Mouse (Mus musculus) adrenal gland, postnatal 36 days (tissue): ENCODE measurements at regions not wholly inside any gene's neighbourhood (a gene's known extent, or its start where the extent isn't known, plus 50 kb on each side); places are given as distances from the start of the nearest gene placed in this dataset.

Source experiments
- DNase-seq, 2 experiments: peaks; one replicate each; pipeline ENCODE4 v3.0.0; 2021; ENCODE audit warnings: mixed read lengths in 1 of 2

DNA sequence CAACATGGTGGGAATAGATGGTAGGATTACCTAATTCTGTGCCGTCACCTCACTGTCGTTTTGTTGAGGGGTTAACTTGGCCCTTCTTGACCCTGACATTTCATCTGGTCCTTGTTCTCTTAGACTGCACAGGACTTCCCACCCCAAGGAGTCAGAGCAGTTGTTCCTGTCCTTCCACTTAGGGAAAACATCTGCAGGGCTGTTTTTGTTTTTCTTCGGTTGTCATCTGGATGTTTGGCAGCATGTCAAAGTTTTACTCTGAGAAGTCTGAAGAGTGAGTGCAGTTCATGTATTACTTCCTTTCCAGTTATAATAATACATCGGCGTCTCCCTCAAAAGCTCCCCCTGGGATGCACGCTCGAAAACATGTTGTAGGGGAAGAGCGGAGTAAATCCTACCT lies 376.8 kb downstream of the Rnd3 start:
- no peak for DNase-seq

DNA sequence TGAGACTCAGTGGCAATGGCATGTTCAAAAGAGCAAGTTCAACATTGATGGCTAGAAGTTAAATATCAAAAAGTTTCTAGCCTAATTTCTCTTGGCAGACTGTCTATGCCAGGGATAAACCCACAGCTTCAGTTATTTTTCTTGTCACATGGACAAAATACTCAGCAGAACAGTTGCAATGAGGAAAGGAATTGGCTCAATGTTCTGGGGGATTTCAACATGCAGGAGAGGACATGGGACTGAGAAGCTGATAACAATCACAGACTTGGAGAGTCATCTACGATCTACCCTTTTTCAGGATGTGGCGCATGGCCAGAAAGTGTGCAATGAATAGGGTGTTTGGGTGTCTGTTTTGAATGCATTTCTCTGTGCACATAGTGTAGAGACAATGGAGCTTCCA lies 389.9 kb downstream of the Rnd3 start:
- no peak for DNase-seq

DNA sequence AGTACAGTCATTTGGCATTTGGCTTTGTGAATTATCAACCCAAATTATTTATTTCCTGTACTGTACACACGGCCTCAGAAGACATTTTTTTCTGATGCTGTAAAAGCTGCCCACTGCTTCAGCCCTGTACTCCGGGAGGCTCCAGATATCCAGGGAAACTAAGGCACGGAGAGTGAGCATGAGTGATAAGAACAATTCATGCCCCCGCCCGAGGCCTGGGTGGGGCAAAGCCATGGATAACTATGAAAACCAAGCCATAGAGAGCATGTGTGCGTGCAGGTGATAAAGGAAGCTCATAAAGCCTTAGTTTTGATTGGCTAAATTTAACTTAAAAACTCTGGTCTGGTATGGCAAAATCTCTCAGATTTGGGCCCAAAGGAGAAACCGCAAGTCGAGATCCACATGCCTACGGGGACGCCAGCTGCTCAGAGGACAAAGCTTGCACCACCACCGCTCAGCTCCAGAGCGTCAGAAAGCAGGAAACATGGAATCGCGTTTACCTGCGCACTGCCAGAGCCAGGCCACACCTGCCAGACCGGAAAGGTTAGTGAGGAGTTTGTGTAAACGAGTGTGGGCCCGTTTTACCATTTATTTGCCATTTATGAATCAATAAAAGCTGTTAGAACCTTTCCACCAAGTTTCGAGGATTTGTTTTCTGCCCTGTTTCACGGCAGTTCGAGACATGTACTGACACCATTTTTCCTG lies 390.9 kb downstream of the Rnd3 start:
- no peak for DNase-seq

DNA sequence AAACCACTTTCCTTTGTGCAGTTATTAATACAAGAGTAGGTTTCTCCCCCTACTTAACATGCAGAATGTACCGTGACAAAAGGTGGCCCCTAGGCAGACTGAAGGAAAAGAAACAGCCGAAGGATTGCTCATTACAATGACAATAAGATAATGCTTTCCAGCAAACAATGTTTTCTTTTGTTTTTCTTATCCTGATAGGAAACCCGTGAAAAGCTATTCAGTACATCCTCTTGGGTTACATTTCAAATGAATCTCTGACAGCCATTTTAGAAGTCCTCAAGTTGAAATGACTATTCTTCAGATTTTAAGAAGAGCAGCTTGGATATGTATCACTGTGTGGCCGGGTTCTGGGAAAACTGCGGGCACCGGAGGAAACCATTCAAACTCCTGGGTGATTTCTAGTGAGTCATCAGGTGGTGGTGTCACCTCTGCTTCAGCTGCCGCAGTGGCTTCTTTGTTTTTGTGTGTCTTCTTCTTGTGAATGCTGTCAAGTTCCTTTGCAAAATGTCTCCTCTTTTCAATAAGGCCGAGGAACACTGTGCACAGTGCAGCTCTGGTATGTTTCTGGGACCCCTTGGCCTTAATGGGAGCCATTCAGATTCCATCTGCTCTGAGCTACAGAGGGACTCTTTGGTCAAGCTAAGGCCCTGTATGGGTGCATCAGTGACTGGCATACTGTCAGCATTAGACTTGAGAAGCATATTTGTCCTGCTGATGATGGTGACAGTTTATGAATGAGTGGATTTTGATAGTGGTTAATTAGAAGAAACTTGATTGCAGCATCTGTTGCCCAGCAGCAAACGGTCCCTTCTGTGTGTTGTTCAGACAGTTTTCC lies 393.1 kb downstream of the Rnd3 start:
- DNase-seq: no peak

DNA sequence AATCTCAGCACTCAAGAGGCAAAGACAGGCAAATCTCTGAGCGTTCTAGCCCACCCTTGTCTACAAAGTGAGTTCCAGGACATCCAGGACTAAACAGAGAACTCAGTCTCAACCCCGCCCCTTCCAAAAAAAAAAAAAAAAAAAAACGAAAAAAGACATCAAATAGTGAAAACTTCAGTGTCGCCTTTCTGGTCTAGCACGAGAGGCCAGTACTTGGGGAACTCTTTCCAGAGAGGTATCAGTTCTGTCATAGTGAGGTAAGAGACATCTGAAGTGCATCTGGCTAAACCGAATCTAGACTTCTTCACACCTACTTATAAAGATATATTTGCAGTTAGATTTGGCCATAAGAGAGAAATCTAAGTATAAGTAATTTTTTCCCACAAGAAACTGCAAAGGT lies 393.8 kb downstream of the Rnd3 start:
- no peak for DNase-seq

DNA sequence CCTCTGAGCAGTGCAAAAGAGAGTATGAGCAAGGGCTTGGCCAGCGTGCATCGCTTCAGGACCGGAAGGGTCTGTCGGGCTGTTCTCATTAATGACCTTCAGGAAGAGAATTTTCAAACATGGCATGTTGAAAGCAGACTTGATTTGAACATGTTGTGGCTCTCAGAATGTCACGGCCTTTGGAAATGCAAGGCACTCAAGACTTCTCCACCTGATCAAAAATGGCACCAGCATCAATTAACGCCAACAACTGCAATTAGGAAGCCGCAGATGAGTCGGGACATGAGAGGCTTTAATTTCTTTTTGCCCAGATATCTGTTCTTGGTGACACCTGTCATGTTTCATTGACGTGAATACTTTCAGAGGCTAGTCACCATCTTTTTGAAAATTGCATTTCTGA lies 396.5 kb downstream of the Rnd3 start:
- DNase-seq: no peak

DNA sequence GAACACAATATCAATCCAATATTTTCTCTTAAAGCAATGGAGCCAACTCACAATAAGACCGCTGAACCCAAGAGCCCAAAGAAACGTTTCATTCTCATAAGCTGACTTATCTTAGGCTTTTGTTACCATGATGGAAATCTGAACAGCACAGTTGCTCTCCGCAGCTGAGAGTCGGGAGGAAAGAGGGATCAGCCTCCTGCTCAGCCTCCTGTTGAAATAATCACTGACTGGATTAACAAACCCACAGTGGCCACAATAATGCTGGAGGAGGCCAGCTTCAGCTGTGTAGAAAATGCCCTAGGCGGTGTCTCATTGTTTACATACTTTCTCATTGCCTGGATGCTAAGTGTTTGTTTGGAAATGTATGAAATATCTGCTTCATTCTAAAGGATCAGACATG lies 398.1 kb downstream of the Rnd3 start:
- DNase-seq: no peak

DNA sequence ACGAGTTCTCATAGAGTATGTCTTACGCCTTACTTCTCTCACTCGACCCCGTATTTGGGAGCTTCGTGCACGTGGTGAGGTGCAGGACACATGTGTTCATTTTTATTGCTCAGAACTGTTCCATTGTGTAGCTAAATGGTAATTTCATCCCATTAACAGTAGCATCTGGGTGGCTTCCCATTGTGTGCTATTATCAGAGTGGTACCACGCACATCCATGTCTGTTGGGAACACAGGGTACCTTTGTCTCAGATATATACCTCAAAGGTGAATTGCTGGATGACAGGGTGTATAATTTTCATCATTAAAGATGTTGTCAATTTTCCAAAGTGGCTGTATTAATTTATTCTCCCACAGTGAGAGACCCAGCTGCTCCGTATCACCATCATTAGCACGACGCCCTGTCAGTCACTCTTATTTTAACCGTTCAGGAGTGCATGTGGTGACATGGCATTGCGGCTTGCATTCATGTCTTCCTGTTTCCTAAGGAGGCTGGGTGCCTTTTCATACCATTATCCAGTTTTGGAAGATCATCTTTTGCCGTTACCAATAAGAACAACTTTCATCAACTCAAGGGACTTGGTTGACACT lies 404.2 kb downstream of the Rnd3 start:
- no peak for DNase-seq

DNA sequence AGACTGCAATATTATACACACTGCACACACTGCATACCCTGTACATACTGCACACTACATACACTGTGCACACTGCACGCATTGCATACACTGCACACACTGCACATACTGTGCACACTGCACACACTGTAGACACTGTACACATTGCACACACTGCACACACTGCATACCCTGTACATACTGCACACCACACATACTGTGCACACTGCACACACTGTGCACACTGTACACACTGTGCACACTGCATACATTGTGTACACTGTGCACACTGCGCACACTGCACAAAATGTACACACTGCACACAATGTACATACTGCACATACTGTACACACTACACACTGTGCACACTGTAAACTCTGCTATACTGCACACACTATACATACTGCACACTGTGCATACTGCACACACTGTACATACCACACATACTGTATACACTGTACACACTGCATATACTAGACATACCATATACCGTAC lies 405.1 kb downstream of the Rnd3 start:
- DNase-seq: no peak

DNA sequence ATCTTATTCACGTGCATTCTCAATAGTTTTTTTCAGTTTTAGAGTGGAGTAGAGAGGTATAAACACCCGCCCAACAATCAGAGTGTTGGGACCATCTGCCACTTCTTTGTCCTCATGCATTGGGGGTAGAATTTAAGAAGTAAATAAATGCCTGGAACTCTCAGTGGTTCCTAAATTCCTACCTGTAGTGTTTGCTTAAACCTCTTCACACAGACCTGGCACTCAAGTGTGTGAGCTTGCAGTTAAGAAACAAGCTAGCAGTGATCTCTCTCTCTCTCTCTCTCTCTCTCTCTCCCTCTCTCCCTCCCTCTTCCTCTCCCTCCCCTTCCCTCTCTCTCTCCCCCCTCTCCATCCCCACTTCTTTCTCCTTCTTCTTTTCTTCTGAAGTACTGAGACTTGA lies 406.5 kb downstream of the Rnd3 start:
- DNase-seq: no peak

DNA sequence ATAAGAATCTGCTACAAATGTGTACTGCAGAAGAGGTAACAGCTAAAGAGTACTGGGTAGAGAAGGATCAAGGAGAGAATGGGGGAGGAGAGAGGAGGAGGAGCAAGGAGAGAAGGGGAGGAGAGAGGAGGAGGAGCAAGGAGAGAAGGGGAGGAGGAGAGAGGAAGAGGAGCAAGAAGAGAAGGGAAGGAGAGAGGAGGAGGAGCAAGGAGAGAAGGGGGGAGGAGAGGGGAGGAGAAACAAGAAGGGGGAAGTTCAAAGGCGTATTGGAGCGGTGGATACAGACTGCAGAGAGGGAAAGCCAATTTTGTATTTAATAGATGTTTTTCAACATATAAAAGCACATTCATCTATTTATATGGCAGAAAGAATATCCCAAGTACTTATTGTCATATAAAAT lies 407.6 kb downstream of the Rnd3 start:
- no peak for DNase-seq

DNA sequence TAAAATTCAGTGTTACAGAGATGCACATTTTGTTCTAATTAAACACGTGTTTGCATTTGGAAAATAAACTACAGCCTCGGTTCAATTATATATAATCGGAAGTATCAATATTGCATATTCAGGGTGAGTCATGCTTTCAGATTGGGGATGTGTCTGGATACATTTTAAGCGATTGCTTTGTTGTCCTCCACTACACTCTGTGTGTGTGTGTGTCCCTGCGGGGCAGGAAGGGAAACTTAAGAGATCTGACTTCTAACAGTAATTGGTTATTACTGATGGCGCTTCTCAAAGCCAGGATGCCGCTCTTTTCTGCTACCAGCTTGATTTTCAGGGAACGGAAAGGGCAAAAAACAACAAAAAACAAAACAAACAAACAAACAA lies 409.3 kb downstream of the Rnd3 start:
- DNase-seq: no peak

DNA sequence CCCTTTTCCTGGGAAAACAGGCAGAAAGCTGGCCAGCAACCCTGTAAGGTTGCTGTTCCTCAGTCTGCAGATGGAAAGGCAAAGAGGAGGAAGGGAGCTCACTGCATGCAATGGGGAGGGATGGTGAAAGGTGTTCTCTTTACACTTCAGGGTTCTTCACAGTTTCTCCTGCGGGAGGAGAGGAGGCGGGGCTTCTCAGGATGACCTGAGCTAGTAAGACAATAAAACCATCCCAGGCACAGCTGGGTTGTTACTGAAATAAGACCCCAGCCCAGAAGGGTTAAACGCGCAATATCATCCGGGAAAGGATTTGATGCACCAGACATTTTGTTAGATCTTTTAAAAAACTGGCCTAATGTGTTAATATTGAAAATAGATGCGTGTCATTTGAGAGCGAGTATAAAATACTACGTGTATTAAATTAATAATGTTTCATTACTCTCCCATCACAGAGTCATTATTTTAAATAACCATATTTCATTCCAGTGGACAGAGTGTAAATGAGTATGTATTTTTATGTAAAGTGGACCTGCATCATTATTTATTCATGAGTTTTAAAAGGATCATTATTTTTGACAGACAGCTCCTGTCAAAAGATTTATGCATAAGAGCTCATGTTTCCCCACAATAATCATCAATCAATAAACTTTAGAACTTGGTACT lies 409.8 kb downstream of the Rnd3 start:
- no peak for DNase-seq

DNA sequence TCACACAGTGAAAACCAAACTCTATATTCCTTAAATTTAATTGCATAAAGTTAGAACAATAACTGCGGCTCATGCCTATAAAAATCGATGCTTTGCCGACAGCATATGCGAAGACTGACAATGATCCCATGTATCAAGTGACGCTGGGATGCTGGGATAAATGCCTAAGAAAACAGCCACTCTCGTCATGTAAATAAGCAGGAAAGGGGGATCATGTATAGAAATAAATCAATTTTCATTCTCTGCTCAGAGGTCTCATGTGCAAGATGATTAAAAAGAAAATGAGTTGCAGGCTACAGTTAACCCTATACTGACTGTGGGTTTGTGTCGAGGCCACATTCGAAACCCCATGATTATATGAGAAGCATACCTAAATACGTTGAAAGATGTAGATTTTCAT lies 411.2 kb downstream of the Rnd3 start:
- no peak for DNase-seq

DNA sequence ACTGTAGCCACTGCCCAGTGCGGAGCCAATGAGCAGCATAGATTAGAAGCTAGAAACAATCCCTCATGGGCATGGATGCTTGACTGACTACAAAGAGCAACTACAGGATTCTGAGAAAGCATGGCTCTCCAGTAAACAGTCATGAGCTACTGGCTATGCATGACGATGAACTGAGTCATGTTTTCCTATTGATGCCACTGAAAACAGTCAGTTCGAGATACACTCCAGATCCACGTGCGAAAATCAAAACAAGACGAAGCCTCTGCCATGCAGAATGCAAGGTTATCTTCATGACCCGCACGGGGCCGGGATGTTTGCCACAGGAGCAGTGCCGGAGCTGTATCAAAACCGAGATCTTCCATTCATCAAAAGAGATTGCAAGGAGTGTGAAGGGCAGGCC lies 413.9 kb downstream of the Rnd3 start:
- DNase-seq: no peak

DNA sequence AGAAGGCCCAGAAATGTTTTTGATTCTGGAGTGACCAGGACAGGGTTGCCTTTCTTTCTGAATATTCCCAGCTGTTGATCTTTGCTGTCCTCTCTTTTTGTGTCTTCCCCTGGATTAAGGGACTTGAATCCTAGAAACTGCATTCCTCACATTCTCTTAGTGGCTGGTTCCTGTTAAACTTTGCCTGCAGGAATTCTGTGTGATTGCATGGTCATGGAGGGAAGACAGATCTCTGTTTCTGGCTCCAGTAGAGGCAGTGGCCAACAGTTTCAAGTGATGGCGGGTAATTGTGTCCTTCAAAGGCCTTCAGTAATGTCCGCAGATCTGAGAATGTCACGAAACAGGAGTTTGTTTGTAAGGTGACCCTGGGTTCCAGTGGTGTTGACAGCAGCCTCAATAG lies 410.1 kb upstream of the Mmadhc start:
- DNase-seq: no peak

DNA sequence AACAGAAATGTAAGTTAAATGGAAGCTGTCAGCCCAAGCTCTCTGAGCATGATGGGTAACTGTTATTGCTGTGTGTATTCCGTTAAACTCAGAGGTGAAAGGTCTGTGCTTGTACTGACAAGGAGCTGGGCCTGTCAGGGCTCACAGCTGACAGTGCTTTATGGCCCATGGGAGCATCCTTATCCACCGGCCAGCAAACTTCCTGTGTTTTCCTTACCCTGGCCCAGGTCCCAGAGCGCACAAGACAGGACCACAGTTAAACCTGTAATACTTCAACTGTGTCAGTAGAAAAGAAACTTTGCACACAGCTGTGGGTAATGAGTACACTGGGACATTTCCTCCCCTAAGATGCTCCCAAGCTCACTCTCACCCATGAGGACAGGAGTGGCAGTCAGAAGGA lies 407.7 kb upstream of the Mmadhc start:
- peak; percentile 29 to 51 for DNase-seq

DNA sequence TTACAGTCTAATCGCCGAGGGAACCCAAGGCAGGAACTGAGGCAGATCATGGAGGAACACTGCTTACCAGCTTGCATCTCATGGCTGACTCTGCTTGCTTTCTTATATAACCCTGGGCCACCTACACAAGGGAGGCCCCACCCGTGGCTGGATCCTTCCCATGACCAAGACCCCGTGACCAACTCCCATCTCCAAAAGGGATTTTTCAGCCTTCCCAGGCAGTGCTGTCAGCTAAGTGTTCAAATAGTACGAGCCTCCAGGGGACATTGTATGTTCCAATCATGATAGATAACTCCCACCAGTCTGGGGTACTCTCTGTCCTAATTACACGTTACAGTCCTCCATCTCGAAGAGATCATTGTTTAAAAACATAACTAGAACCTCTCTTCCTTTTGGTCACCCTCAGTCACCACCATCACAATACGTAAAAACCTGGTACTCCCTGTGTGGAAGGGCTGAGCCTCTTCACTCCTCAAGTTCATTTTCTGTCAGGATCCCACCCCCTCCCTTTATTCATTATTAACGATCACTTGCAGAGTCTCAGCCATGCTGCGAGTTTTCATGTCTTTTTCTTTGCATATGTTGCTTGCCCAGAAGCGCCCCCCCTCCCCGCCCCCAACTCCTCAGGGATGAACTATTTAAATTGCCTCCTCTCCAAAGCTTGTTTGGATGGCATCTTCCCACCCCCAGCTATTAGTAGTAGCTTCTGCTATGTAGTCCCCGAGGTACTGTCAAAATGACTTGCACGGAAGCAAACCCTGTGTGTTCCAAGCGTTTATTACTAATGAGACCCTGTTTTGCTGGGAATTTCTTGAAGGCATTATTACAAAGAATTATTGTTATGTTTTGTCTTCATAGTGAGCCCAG lies 406.2 kb upstream of the Mmadhc start:
- no peak for DNase-seq

DNA sequence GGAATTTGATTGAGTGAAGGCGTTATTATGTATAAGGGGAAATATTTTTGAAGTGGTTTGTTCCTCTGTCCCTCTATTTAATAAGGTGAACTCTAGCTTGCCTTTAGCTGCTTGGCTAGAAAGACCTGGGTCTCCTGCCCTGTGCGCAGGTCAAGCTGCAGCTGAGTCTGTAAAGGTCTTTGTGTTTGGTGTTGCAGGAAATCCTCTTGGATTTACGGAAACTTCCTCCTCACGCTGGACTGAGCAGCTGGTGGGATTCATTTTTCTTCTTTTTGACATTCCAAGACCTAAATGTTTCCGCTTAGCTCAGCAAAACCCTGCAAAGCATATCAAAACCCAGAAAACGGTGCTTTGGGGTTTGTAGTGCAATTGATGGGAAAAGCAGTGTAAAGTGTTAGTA lies 402.2 kb upstream of the Mmadhc start:
- no peak for DNase-seq

DNA sequence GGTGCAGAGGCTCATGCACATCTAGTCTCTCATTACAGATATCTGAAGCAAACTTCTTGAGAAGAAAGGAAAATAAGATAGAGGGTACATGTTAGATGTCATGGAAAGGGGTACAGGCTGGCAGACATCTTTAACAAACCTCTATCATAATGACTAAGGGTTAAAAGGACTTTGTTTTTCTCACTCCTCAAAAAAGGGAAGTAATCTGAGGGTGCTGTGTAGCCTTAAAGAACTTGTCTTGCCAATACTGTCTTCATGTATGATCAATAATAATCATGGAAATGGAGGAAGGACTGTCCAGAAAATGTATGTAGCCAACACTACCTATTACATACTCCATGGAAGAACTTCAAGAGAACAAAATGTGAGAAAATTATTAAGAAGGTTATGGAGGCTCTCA lies 400.0 kb upstream of the Mmadhc start:
- no peak for DNase-seq

DNA sequence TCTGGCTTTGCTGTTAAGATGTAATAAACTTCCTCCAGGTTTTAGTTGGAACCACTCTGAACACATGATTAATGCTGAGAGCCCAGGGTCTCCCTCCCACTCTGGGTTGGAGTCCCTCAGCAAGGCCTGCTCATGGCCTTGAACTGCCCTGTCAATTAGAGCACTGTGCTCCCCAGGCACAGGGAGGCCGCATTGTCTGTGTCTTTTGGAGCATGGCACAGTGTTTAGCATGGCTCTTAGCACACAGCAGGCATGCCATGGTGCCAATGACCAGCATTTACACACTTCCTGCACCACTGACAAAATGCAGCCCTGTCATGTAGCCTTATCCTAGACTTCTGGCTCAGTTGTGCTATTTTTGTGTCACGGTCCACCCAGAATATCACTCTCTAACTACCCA lies 398.2 kb upstream of the Mmadhc start:
- peak; percentile 56 to 60 for DNase-seq

DNA sequence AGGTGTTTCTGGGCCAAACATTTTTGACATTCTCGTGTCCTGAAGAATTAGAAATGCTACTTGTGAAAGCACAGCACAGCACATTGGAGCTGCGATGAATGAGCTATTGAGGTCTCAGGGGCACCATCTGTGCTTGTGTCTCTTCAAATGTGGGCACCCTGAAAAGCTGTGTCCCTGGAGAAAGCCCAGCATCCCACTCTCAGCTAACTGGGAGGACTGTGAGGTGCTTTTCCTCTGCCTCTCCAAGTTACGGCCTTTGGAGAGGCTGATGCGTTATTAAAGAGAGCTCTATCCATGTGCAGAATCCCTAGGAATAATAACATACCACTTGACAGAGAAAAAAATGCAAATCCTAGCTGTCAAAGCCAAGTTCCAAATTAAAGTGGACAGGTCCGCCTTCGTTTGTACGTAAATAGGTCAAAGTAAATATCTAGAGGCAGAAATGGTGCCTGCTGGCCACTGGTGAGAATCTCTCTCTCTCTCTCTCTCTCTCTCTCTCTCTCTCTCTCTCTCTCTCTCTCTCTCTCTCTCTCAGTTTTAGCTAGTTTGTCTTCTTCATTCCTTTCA lies 397.3 kb upstream of the Mmadhc start:
- DNase-seq: peak; percentile 21 to 33
